Mouse (Mus musculus): Measurements from ENCODE around the gene Ifitm3.
A peak's percentile ranks its signal among the peaks of the same experiment; 100 is the strongest.
"Not testable (repeated sequence)": the region's sequence is repeated elsewhere in the genome, so short reads cannot be mapped to it uniquely, and the experiment has no call there.

Ifitm3 gene

DNA sequence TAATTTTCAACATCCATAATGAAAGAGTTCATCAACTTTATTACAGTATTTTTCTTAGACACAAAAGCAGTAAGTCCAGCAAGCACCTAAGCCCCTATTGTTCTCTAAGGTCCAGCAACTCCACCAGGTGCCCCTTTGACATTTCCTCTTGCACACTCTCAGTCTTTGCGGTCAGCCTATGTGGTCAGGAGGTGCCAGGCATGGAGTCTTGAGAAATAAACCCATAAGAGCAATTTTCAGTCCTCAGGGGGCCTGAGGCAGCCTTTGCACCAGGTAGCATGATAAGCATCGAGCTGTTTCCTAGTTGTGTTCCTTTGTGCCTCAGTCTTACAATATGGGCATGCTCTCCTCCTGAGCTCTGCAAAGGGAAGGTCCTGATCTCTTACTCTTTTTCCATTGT, 26.1 kb upstream of the Ifitm3 start:
- DNase-seq (ENCODE audit: low read depth, low spot score) = not testable (repeated sequence)

DNA sequence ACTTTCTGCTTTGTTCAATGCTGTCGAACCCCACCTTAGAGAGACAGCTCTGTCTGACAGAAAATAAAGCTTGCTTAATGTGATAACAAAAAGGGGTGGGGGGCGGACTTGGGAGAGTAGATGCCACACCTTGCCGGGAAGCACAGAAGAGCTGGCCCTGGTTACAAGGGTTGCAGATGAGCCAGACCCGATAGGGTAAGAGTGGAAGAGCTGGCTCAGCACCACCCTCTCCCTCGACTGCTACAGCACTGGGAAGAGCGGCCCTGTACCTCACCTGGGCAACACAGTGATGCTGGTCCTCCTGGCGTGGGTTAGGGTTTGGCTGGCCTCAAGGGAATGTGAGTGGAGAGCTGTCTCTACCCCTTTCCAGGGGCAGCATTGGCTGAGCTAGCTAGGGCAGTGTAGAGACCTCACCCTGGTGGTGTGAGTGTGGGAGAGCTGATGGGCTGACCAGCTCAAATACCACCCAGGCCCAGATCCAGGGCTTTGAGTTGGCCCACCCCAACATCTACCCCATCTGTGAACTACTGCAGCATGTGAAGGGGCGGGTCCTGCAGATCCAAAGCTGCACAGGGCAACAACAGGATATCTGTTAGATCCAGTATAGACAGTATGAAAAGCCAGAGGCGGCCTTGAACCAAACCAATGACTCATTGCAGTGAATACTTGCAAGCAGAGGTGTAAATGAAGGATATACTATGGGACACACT, 22.0 kb upstream of the Ifitm3 start:
- DNase-seq (ENCODE audit: low read depth, low spot score) = no peak

DNA sequence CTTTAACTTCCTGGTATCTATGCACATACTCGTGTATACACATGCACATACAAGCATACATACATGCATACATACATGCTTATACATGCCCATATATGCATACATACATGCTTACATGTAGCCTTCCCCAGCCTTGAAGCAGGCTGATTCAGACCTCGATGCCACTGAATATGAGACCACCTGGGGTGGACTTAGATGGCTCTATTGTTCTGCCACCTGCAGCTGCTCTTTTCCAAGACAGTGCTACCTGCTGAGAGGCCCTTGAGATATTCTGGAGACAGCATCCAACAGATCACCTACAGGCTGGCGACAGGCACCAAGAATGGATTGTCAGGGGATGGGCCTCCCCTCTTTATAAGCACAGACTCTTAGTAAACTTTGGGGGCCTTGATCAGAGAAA, 19.8 kb upstream of the Ifitm3 start:
- no peak for DNase-seq (ENCODE audit: low read depth, low spot score)

GRCm38 (mm10) chr7:141028831-141029230, 18.3 kb upstream of the Ifitm3 start, which contains the start of gene Gm17387:
Gm17387 (plus strand) TSS chr7:141029131.
- no peak for DNase-seq (ENCODE audit: low read depth, low spot score)

DNA sequence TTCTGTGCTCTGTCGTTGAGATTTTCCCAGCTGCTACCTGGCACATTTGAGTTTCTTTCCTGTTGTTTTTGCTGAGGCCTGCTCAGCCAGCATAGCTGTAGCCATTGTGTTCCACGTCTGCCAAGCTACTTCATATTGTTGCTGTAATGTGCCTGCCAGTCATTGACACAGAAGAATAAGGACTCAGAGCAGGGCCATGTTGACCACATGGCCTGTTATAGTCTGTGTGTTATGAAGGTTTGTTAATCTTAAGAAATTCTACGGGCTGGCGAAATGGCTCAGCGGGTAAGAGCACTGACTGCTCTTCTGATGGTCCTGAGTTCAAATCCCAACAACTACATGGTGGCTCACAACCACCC, 16.1 kb upstream of the Ifitm3 start:
- DNase-seq (ENCODE audit: low read depth, low spot score) = no peak

- no peak for DNase-seq (ENCODE audit: low read depth, low spot score)
These were observed 15.6 kb upstream of the Ifitm3 start for GRCm38 (mm10) chr7:141026097-141026739.

DNA sequence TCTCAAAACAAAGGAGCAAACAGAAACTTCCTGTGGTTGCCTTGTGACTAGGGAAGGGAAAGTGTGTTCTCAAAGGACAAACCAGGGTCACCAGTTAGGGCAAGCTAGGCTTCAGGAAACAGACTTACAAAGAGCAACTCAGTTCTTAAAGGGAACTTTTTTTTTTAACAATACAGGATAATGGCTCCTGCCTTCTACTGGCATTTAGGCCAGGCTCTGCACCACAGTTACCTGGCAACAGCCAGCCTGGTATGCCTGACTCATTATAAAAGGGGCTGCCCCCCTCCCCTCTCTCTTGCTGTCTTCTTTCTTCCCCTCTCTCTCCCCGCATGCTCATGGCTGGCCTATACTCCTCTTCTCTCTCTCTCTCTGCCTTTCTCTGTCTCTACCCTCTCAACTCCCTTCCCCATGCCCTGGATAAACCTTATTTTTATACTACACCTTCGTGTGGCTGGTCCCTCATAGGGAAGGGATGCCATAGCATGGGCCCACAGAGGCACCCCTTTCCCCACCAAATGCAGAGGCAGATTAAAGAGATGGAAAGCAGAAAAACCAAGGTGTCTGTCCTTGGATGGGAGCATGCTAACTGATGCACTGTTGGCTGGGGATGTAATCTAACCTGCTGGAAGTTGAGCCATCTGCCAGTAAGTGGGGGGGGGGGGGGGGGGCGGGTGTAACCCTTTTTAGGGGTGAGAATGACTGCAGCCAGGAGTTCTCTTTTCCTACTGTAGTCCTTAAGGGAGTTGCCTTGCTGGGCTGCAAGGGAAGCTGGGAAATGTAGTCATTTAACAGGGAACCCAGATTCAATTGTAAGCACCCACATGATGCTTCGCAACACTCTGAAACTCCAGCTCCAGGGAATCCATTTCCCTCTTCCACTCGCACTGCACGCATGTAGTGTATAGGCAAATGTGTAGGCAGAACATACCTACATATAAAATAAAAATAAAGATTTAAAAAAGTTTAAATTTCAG, 14.6 kb upstream of the Ifitm3 start:
- no peak for DNase-seq (ENCODE audit: low read depth, low spot score)

DNA sequence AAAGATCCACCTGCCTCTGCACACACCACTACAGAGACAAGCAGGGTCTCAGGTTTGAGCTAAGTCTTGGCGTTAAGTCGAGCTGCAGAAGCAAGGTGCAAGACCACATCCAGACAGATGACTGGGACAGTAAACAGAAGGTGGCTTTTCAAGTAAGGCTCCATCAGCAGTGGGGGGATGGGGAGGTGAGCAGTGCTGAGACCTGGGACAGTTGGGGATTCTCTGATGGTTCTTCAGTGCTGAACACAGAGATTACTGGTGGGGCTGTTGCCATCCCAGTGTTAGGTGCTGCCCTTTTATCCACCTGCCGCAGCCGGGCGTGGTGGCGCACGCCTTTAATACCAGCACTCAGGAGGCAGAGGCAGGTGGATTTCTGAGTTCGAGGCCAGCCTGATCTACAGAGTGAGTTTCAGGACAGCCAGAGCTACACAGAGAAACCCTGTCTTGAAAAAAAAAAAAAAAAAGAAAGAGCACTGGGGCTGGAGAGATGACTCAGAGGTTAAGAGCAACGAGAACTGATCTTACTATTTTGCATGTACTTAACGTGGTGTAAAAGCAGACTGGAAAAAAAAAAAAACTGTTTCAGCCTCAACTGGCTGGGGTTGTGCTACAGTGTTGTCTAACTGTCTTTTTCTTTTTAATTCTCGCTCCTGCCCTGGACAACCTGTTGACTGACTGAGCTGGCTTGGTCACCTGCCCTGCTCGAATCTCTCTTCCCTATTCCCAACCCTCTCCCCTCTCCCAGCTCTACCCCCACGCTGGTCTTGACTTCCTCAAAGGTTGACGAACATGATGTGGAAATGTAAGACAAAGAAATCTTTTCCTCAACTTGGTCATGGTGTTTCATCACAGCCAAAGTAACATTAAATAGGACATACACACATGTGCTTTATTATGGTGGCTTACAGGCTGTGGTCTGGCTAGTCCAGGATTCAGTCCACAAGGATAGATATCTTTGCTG, 11.2 kb upstream of the Ifitm3 start:
- no peak for DNase-seq (ENCODE audit: low read depth, low spot score)

DNA sequence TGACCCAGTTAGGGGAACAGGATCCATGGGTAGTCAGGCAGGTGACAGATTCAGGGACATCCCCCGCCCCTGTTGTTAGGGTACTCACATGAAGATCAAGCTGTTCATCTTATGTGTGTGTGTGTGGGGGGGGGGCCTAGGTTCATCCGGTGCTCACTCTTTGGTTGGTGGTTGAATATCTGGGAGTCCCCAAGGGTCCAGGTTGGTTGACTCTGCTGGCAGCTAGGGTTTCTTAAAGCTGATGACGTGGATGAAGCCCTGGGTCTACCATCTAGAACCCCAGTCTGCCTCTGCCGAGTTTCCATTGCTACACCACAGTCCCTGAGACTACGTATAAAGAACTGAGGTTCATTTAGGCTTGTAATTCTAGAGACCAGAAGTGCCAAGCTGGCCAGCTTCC, 8.5 kb upstream of the Ifitm3 start:
- DNase-seq (ENCODE audit: low read depth, low spot score) = no peak

- DNase-seq (ENCODE audit: low read depth, low spot score) = not testable (repeated sequence)
These were observed 7.3 kb upstream of the Ifitm3 start, which contains the start of gene Ifitm6 for GRCm38 (mm10) chr7:141017824-141018223. Ifitm6 (minus strand) TSS chr7:141017924.

- no peak for DNase-seq (ENCODE audit: low read depth, low spot score)
These were observed 6.4 kb upstream of the Ifitm3 start for GRCm38 (mm10) chr7:141016707-141017697.

GRCm38 (mm10) chr7:141011238-141011770, 734 bp upstream of the Ifitm3 start:
- no peak for DNase-seq (ENCODE audit: low read depth, low spot score)

DNA sequence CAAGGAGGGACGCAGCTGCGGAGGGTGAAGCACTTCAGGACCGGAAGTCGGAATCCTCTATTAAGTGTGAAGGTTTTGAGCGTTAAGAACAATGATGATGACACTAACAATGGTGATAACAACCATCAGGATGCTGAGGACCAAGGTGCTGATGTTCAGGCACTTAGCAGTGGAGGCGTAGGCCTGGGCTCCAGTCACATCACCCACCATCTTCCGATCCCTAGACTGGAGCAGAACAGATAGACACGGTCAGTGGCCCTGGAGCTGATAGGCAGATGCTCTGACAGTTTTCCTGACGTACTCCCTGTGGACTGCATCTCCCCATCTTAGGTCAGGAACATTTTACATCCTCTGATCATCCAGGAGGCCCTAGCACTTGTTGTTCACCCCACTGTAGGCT, 905 bp downstream of the Ifitm3 start:
- DNase-seq (ENCODE audit: low read depth, low spot score) = peak; percentile 15

GRCm38 (mm10) chr7:141008938-141009660, 1.5 kb downstream of the Ifitm3 start:
- peak; percentile 88 for DNase-seq (ENCODE audit: low read depth, low spot score)

DNA sequence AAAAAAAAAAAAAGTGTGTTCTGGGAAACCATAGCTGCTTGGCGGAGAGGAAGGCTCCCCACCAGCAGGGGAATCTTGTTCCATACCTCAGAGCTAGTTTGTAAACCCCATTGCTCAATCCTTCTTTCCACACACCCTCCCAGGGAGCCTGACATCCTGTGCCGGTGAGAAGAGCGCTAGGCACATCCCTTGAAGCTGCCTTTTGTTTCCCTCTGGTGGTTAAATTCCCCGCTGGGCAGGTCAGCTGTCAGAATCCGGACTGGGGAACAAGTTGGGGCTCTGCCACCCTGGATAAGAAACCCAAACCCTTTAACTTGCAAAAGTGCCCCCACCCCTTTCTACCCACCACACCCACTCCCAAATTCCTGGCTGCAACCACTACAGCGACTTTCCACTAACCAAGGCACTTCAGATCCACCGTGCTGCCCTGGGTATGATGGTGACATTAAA, 2.2 kb downstream of the Ifitm3 start:
- DNase-seq (ENCODE audit: low read depth, low spot score) = peak; percentile 9

- no peak for DNase-seq (ENCODE audit: low read depth, low spot score)
These were observed 3.7 kb downstream of the Ifitm3 start for GRCm38 (mm10) chr7:141006914-141007313.

DNA sequence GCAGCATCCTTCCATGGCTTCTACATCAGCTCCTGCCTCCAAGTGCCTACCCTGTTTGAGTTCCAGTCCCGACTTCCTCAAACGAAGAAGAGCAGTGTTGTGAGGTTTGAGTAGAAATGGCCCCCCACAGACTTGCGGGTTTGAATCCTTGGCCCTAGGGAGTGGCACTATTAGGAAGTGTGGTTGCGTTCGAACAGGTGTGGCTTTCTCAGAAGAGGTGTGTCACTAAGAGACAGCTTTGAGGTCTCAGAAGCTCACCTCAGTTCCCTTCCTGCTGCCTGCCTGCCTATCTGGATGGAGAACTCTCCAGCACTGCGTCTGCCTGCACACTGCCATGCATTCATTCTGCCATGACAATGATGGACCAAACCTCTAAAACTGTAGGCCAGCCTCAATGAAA, 4.1 kb downstream of the Ifitm3 start:
- DNase-seq (ENCODE audit: low read depth, low spot score) = no peak

DNA sequence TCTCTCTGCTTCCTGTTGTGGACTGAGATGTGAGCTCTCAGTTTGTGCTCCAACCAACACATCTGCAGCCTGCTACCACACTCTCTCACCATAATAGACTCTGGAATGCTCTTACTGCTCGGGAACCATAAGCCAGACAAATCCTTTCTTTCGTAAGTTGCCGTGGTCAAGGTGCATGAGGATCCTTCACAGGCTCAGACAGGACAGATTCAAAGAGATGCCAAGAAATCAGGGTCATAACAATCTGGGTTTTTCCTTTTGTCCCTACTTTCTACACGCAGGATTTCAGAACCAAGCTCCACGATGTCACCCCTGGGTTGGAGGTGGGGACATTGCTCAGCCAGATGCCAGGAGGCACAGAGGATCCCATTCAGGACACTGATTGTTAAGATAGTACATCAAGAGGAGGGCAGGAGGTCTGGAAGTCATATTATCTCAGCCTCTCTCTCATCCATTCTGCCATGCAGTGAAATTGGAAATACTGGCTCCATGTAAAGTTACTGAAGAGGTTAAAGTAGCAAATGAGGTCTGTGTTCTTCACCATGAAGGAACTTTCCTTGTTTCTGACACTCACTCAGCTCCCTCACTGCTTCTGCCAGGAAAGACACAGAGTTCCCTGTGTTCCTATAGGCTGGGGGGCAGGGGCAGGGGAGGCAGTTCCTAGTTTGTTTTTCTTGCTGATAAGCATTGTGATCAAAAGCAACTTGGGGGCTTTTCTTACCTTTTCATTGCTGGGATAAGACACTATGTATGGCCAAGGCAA, 7.1 kb downstream of the Ifitm3 start:
- no peak for DNase-seq (ENCODE audit: low read depth, low spot score)
